Mouse (Mus musculus): ENCODE measurements around the gene Ifitm6.
"Not testable (repeated sequence)": the region's sequence is repeated elsewhere in the genome, so short reads cannot be mapped to it uniquely, and the experiment has no call there.

Ifitm6 gene

GRCm38 (mm10) chr7:141042539-141042938 lies 24.8 kb upstream of the Ifitm6 start:
- no peak for DNase-seq (ENCODE audit: extremely low read depth, low read depth, low spot score)

- no peak for DNase-seq (ENCODE audit: extremely low read depth, low read depth, low spot score)
Measured at GRCm38 (mm10) chr7:141041661-141042060, 23.9 kb upstream of the Ifitm6 start.

GRCm38 (mm10) chr7:141040867-141041606 lies 23.3 kb upstream of the Ifitm6 start:
- no peak for DNase-seq (ENCODE audit: extremely low read depth, low read depth, low spot score)

GRCm38 (mm10) chr7:141039386-141040107 lies 21.8 kb upstream of the Ifitm6 start:
- DNase-seq (ENCODE audit: extremely low read depth, low read depth, low spot score) = no peak

GRCm38 (mm10) chr7:141038090-141039032 lies 20.6 kb upstream of the Ifitm6 start:
- DNase-seq (ENCODE audit: extremely low read depth, low read depth, low spot score) = no peak

GRCm38 (mm10) chr7:141036624-141037023 lies 18.9 kb upstream of the Ifitm6 start:
- DNase-seq (ENCODE audit: extremely low read depth, low read depth, low spot score) = not testable (repeated sequence)

- no peak for DNase-seq (ENCODE audit: extremely low read depth, low read depth, low spot score)
Measured at GRCm38 (mm10) chr7:141032458-141033167, 14.9 kb upstream of the Ifitm6 start.

GRCm38 (mm10) chr7:141030390-141030789 lies 12.7 kb upstream of the Ifitm6 start:
- DNase-seq (ENCODE audit: extremely low read depth, low read depth, low spot score) = no peak

- no peak for DNase-seq (ENCODE audit: extremely low read depth, low read depth, low spot score)
Measured at GRCm38 (mm10) chr7:141028831-141029230, 11.1 kb upstream of the Ifitm6 start, which contains the start of gene Gm17387. Gene Gm17387 (plus strand): TSS chr7:141029131.

- no peak for DNase-seq (ENCODE audit: extremely low read depth, low read depth, low spot score)
Measured at GRCm38 (mm10) chr7:141026740-141027098, 9.0 kb upstream of the Ifitm6 start.

- no peak for DNase-seq (ENCODE audit: extremely low read depth, low read depth, low spot score)
Measured at GRCm38 (mm10) chr7:141026097-141026739, 8.5 kb upstream of the Ifitm6 start.

GRCm38 (mm10) chr7:141024865-141025838 lies 7.4 kb upstream of the Ifitm6 start:
- DNase-seq (ENCODE audit: extremely low read depth, low read depth, low spot score) = no peak

- no peak for DNase-seq (ENCODE audit: extremely low read depth, low read depth, low spot score)
Measured at GRCm38 (mm10) chr7:141021489-141022449, 4.0 kb upstream of the Ifitm6 start.

GRCm38 (mm10) chr7:141019028-141019427 lies 1.3 kb upstream of the Ifitm6 start:
- DNase-seq (ENCODE audit: extremely low read depth, low read depth, low spot score) = no peak

- no peak for DNase-seq (ENCODE audit: extremely low read depth, low read depth, low spot score)
Measured at GRCm38 (mm10) chr7:141016707-141017697, 722 bp downstream of the Ifitm6 start.

- DNase-seq (ENCODE audit: extremely low read depth, low read depth, low spot score) = no peak
Measured at GRCm38 (mm10) chr7:141011238-141011770, 6.4 kb downstream of the Ifitm6 start.
